Mouse (Mus musculus) retina, embryonic 14.5 days (tissue): ENCODE data around the gene Card10.
A peak's percentile ranks its signal among the peaks of the same experiment; 100 is the strongest.

Experiments used
- DNase-seq: peaks from one replicate; pipeline ENCODE4 v3.0.0-alpha.2; 2015; ENCODE audit warnings: low spot score

Card10 gene

GRCm38 (mm10) chr15:78801971-78802741, 686 bp downstream of the Card10 start:
- peak; percentile 31 for DNase-seq

- DNase-seq, result no peak
Observed at GRCm38 (mm10) chr15:78801571-78801970, 1.3 kb downstream of the Card10 start.

GRCm38 (mm10) chr15:78799029-78799428, 3.8 kb downstream of the Card10 start:
- DNase-seq, result no peak

- no peak for DNase-seq
Observed at GRCm38 (mm10) chr15:78797060-78797329, 5.8 kb downstream of the Card10 start.

- no peak for DNase-seq
Observed at GRCm38 (mm10) chr15:78796196-78797059, 6.4 kb downstream of the Card10 start.

- no peak for DNase-seq
Observed at GRCm38 (mm10) chr15:78790990-78791389, 11.9 kb downstream of the Card10 start.

GRCm38 (mm10) chr15:78790451-78790850, 12.4 kb downstream of the Card10 start:
- no peak for DNase-seq

GRCm38 (mm10) chr15:78789721-78790323, 13.0 kb downstream of the Card10 start:
- no peak for DNase-seq

- no peak for DNase-seq
Observed at GRCm38 (mm10) chr15:78788042-78788441, 14.8 kb downstream of the Card10 start.

- no peak for DNase-seq
Observed at GRCm38 (mm10) chr15:78787287-78787856, 15.5 kb downstream of the Card10 start.

- DNase-seq, result no peak
Observed at GRCm38 (mm10) chr15:78786411-78786818, 16.4 kb downstream of the Card10 start.

GRCm38 (mm10) chr15:78785961-78786360, 16.9 kb downstream of the Card10 start:
- no peak for DNase-seq

GRCm38 (mm10) chr15:78785258-78785657, 17.6 kb downstream of the Card10 start:
- DNase-seq, result no peak

GRCm38 (mm10) chr15:78784520-78784919, 18.3 kb downstream of the Card10 start:
- DNase-seq, result no peak

- DNase-seq, result no peak
Observed at GRCm38 (mm10) chr15:78782348-78783103, 20.3 kb downstream of the Card10 start.

GRCm38 (mm10) chr15:78780908-78781307, 21.9 kb downstream of the Card10 start:
- DNase-seq, result no peak

GRCm38 (mm10) chr15:78780359-78780758, 22.5 kb downstream of the Card10 start:
- no peak for DNase-seq

- DNase-seq, result no peak
Observed at GRCm38 (mm10) chr15:78779690-78780089, 23.2 kb downstream of the Card10 start.

- DNase-seq, result no peak
Observed at GRCm38 (mm10) chr15:78779253-78779652, 23.6 kb downstream of the Card10 start.

GRCm38 (mm10) chr15:78778077-78778870, 24.6 kb downstream of the Card10 start:
- DNase-seq, result peak; percentile 95

GRCm38 (mm10) chr15:78773290-78773729, 29.5 kb downstream of the Card10 start, which contains the start of gene Mfng:
Mfng (minus strand) TSS chr15:78773475.
- DNase-seq, result peak; percentile 96
